Mouse (Mus musculus) CH12.LX (cell line): Measurements from ENCODE around the gene Krtdap. TPM values are rescaled to one million over a fixed set of nuclear protein-coding genes. Genes with fewer than 3 reads are reported as not detected.

Source experiments
- DNase-seq: peaks from one replicate; pipeline ENCODE4 v3.0.0-alpha.2; 2013; ENCODE audit errors: extremely low read depth
- H3K27ac ChIP-seq: 2 replicates; pipeline ENCODE4 v1.5.1; 2012; ENCODE audit warnings: low read depth, mild to moderate bottlenecking, control low read depth, moderate library complexity; ENCODE audit not compliant: insufficient read depth
- H3K27me3 ChIP-seq: replicated peaks from 2 replicates; pipeline ENCODE3; 2012; ENCODE audit warnings: inconsistent platforms
- H3K36me3 ChIP-seq, 2 experiments: replicated peaks in 1 of 2; 2 replicates each; pipeline versions ENCODE3 to v1.6.1; 2012; ENCODE audit warnings: inconsistent platforms in 1 of 2, low read length in 1 of 2, mild to moderate bottlenecking in 1 of 2, mixed read lengths in 1 of 2, moderate library complexity in 1 of 2; ENCODE audit not compliant: control insufficient read depth in 1 of 2, insufficient read depth in 1 of 2
- H3K4me1 ChIP-seq, 2 experiments: 2 replicates each; pipeline ENCODE4 v1.6.1; 2012; ENCODE audit warnings: inconsistent platforms in 1 of 2, moderate library complexity in 1 of 2; ENCODE audit not compliant: insufficient read depth in 2 of 2, control insufficient read depth in 1 of 2
- H3K4me2 ChIP-seq: 2 replicates; pipeline ENCODE4 v1.6.1; 2012; ENCODE audit warnings: low read depth, mild to moderate bottlenecking, control low read depth; ENCODE audit not compliant: poor library complexity, insufficient read depth, severe bottlenecking
- H3K4me3 ChIP-seq, 3 experiments: fragments of 150-350 bp in 1 of 3; sonication (generic) in 1 of 3; replicated peaks in 1 of 3; 2 replicates each; pipeline versions ENCODE3 to v1.5.1; 2011 to 2012; ENCODE audit warnings: low read depth in 2 of 3, low read length in 2 of 3, mild to moderate bottlenecking in 2 of 3, moderate library complexity in 2 of 3, control low read depth in 1 of 3, improper control_type of control experiment in 1 of 3, inconsistent platforms in 1 of 3, mixed read lengths in 1 of 3; ENCODE audit not compliant: poor library complexity in 1 of 3
- H3K79me2 ChIP-seq: replicated peaks from 2 replicates; pipeline ENCODE4 v1.6.1; 2012; ENCODE audit warnings: mild to moderate bottlenecking, moderate library complexity; ENCODE audit not compliant: control insufficient read depth, poor library complexity, insufficient read depth, severe bottlenecking; ENCODE audit errors: extremely low read depth
- H3K9ac ChIP-seq: 2 replicates; pipeline ENCODE4 v1.6.1; 2012; ENCODE audit warnings: low read depth, mild to moderate bottlenecking, control low read depth, moderate library complexity; ENCODE audit not compliant: insufficient read depth
- H3K9me3 ChIP-seq: replicated peaks from 2 replicates; pipeline ENCODE3; 2012; ENCODE audit warnings: low read length, inconsistent platforms, mixed read lengths
- BHLHE40 ChIP-seq: IDR thresholded peaks from 2 replicates; pipeline ENCODE4 v1.6.1; 2011; ENCODE audit warnings: mild to moderate bottlenecking, low read depth, low read length, improper control_type of control experiment
- CHD1 ChIP-seq: IDR thresholded peaks from 2 replicates; pipeline ENCODE4 v1.6.1; 2012; ENCODE audit warnings: low read depth, low read length, improper control_type of control experiment, inconsistent platforms
- CTCF ChIP-seq, 2 experiments: IDR thresholded peaks in 1 of 2; conservative IDR thresholded peaks in 1 of 2; 2 replicates each; pipeline ENCODE4 v1.5.1; 2011 to 2012; ENCODE audit warnings: low read depth in 2 of 2, low read length in 2 of 2, improper control_type of control experiment in 1 of 2, inconsistent platforms in 1 of 2, mild to moderate bottlenecking in 1 of 2, moderate library complexity in 1 of 2
- E2F4 ChIP-seq: IDR thresholded peaks from 2 replicates; pipeline ENCODE4 v1.6.1; 2011; ENCODE audit warnings: low read depth, low read length, improper control_type of control experiment; ENCODE audit not compliant: insufficient replicate concordance
- ELF1 ChIP-seq: IDR thresholded peaks from 2 replicates; pipeline ENCODE4 v1.6.1; 2014; ENCODE audit warnings: low read depth, mild to moderate bottlenecking, inconsistent platforms, low read length, improper control_type of control experiment
- ETS1 ChIP-seq: conservative IDR thresholded peaks from 2 replicates; pipeline ENCODE4 v1.6.1; 2012; ENCODE audit warnings: low read depth, mild to moderate bottlenecking, inconsistent platforms, low read length, improper control_type of control experiment, moderate library complexity
- GABPA ChIP-seq: IDR thresholded peaks from 2 replicates; pipeline ENCODE4 v1.6.1; 2012; ENCODE audit warnings: low read depth, low read length, improper control_type of control experiment, inconsistent platforms; ENCODE audit not compliant: insufficient replicate concordance
- HCFC1 ChIP-seq: IDR thresholded peaks from 2 replicates; pipeline ENCODE4 v1.6.1; 2012; ENCODE audit warnings: low read depth, mild to moderate bottlenecking, inconsistent platforms, low read length, improper control_type of control experiment
- IRF4 ChIP-seq: IDR thresholded peaks from 2 replicates; pipeline ENCODE4 v1.6.1; 2014; ENCODE audit warnings: low read depth, mild to moderate bottlenecking, inconsistent platforms, low read length, improper control_type of control experiment
- JUN ChIP-seq: IDR thresholded peaks from 2 replicates; pipeline ENCODE4 v1.6.1; 2011; ENCODE audit warnings: low read depth, mild to moderate bottlenecking, low read length, improper control_type of control experiment, moderate library complexity; ENCODE audit not compliant: insufficient read depth
- JUND ChIP-seq: conservative IDR thresholded peaks from 2 replicates; pipeline ENCODE4 v1.6.1; 2011; ENCODE audit warnings: low read depth, low read length, improper control_type of control experiment
- MAFK ChIP-seq: IDR thresholded peaks from 2 replicates; pipeline ENCODE4 v1.6.1; 2011; ENCODE audit warnings: low read length, improper control_type of control experiment; ENCODE audit not compliant: insufficient replicate concordance
- MAX ChIP-seq: IDR thresholded peaks from 2 replicates; pipeline ENCODE4 v1.6.1; 2011; ENCODE audit warnings: low read length, improper control_type of control experiment
- MAZ ChIP-seq: IDR thresholded peaks from 2 replicates; pipeline ENCODE4 v1.6.1; 2012; ENCODE audit warnings: low read depth, mild to moderate bottlenecking, inconsistent platforms, low read length, improper control_type of control experiment, moderate library complexity
- MEF2A ChIP-seq: IDR thresholded peaks from 2 replicates; pipeline ENCODE4 v1.6.1; 2014; ENCODE audit warnings: low read depth, mild to moderate bottlenecking, inconsistent platforms, low read length, improper control_type of control experiment, borderline replicate concordance
- MXI1 ChIP-seq: IDR thresholded peaks from 2 replicates; pipeline ENCODE4 v1.6.1; 2011; ENCODE audit warnings: mild to moderate bottlenecking, low read depth, low read length, improper control_type of control experiment
- MYC ChIP-seq: IDR thresholded peaks from 2 replicates; pipeline ENCODE4 v1.6.1; 2011; ENCODE audit warnings: low read depth, mild to moderate bottlenecking, improper control_type of control experiment, low read length
- NELFE ChIP-seq: IDR thresholded peaks from 2 replicates; pipeline ENCODE4 v1.6.1; 2011; ENCODE audit warnings: low read depth, low read length, improper control_type of control experiment
- NRF1 ChIP-seq: IDR thresholded peaks from 2 replicates; pipeline ENCODE4 v1.6.1; 2014; ENCODE audit warnings: low read depth, mild to moderate bottlenecking, inconsistent platforms, low read length, improper control_type of control experiment, moderate library complexity
- POLR2AphosphoS2 ChIP-seq: IDR thresholded peaks from 2 replicates; pipeline ENCODE4 v1.6.1; 2011; ENCODE audit warnings: low read depth, low read length, improper control_type of control experiment
- RCOR1 ChIP-seq: conservative IDR thresholded peaks from 2 replicates; pipeline ENCODE4 v1.6.1; 2012; ENCODE audit warnings: low read depth, mild to moderate bottlenecking, inconsistent platforms, low read length, improper control_type of control experiment
- SMC3 ChIP-seq: IDR thresholded peaks from 2 replicates; pipeline ENCODE4 v1.6.1; 2011; ENCODE audit warnings: low read depth, low read length, improper control_type of control experiment
- TCF12 ChIP-seq: IDR thresholded peaks from 2 replicates; pipeline ENCODE4 v1.6.1; 2014; ENCODE audit warnings: low read depth, mild to moderate bottlenecking, inconsistent platforms, low read length, improper control_type of control experiment
- UBTF ChIP-seq: IDR thresholded peaks from 2 replicates; pipeline ENCODE4 v1.6.1; 2012; ENCODE audit warnings: low read depth, mild to moderate bottlenecking, inconsistent platforms, low read length, improper control_type of control experiment, moderate library complexity
- USF1 ChIP-seq: IDR thresholded peaks from 2 replicates; pipeline ENCODE4 v1.6.1; 2014; ENCODE audit warnings: low read depth, mild to moderate bottlenecking, inconsistent platforms, low read length, improper control_type of control experiment
- USF2 ChIP-seq: conservative IDR thresholded peaks from 2 replicates; pipeline ENCODE4 v1.6.1; 2011; ENCODE audit warnings: low read depth, low read length, improper control_type of control experiment
- ZC3H11A ChIP-seq: IDR thresholded peaks from 2 replicates; pipeline ENCODE4 v1.6.1; 2012; ENCODE audit warnings: low read depth, mild to moderate bottlenecking, inconsistent platforms, low read length, improper control_type of control experiment
- ZKSCAN1 ChIP-seq: IDR thresholded peaks from 2 replicates; pipeline ENCODE4 v1.6.1; 2012; ENCODE audit warnings: low read depth, inconsistent platforms, low read length, improper control_type of control experiment, borderline replicate concordance
- ZMIZ1 ChIP-seq: IDR thresholded peaks from 2 replicates; pipeline ENCODE4 v1.6.1; 2012; ENCODE audit warnings: low read depth, mild to moderate bottlenecking, inconsistent platforms, low read length, improper control_type of control experiment
- dilution Hi-C: fragments of 300-500 bp; cut with MboI; formaldehyde crosslinking; loops from 2 replicates; pipeline ENCODE4 v1.14.3; 2020; ENCODE audit warnings: low sequenced_read_pairs; ENCODE audit not compliant: extremely low pct_unique_long_range_greater_than_20kb, extremely low pct_ligation_motif_present
- in situ Hi-C: fragments of 300-500 bp; cut with MboI; formaldehyde crosslinking; loops from 3 replicates; pipeline ENCODE4 v1.14.3; 2019; ENCODE audit warnings: low sequenced_read_pairs, low pct_ligation_motif_present, low pct_unique_long_range_greater_than_20kb, mixed read lengths
- polyA plus RNA-seq: library from polyadenylated mRNA; unstranded; fragments of >175 nt; gene quantifications from 2 replicates; pipeline ENCODE4 v1.2.1, GENCODE M21; 2012; ENCODE audit warnings: low read depth; ENCODE audit not compliant: insufficient read length
- total RNA-seq, 2 experiments: library from RNA; depleted of rRNA; stranded (reverse); fragments of 300-350 nt in 1 of 2; fragments of >200 nt in 1 of 2; gene quantifications; 2 replicates each; pipeline ENCODE4 v1.2.3; 2012 to 2014

Gene Krtdap
- total and polyA plus RNA-seq, 3 experiments = not detected

GRCm38 (mm10) chr7:30803256-30803655 lies 15.6 kb downstream of the Krtdap start:
- H3K27ac ChIP-seq = no peak overlapping the region
- DNase-seq = no peak
- H3K4me3 ChIP-seq = no peak overlapping the region
- H3K79me2 ChIP-seq = no peaks in the 10 kb centered on the region
- no peak overlapping the region for H3K4me2 ChIP-seq
- no peak overlapping the region for H3K9ac ChIP-seq
- H3K27me3 ChIP-seq = no peaks in the 10 kb centered on the region
- dilution Hi-C loops (no loop called here), in situ Hi-C loops (no loop called here)
- peaks cover 23% of the 10 kb centered on the region for H3K9me3 ChIP-seq
- H3K4me1 ChIP-seq = peaks cover 0 to 4% of the 10 kb centered on the region in 2 experiments; a peak in 1 of 4 replicates
- TF ChIP-seq USF1 (no peak), SMC3 (no peak), ZKSCAN1 (no peak), IRF4 (no peak), NRF1 (no peak), ZMIZ1 (no peak), E2F4 (no peak), MAFK (no peak), POLR2AphosphoS2 (no peak), MAZ (no peak), MAX (no peak), MEF2A (no peak), ZC3H11A (no peak), GABPA (no peak), RCOR1 (no peak), TCF12 (no peak), ETS1 (no peak), MXI1 (no peak), ELF1 (no peak), JUND (no peak)
- TF ChIP-seq, all 38 proteins: peak for 0
- no peaks in the 10 kb centered on the region for H3K36me3 ChIP-seq

- Histone ChIP-seq H3K4me1 (peaks cover 0 to 4% of the 10 kb centered on the region in 2 experiments; a peak in 1 of 4 replicates), H3K9me3 (peaks cover 24% of the 10 kb centered on the region), H3K27me3 (no peaks in the 10 kb centered on the region), H3K27ac (no peak overlapping the region), H3K36me3 (no peaks in the 10 kb centered on the region), H3K79me2 (no peaks in the 10 kb centered on the region), H3K9ac (no peak overlapping the region), H3K4me3 (no peak overlapping the region), H3K4me2 (no peak overlapping the region)
- dilution Hi-C loops = no loop called here
- DNase-seq = no peak
- in situ Hi-C loops = no loop called here
- TF ChIP-seq ELF1 (no peak), MAZ (no peak), MXI1 (no peak), TCF12 (no peak), USF2 (no peak), MYC (no peak), HCFC1 (no peak), CTCF (conservative IDR thresholded peaks at IDR 0.05 in 1 of 2, IDR thresholded peaks at IDR 0.05 in 1 of 2; ENCODE audit: low read depth in 2 of 2, low read length in 2 of 2) (no peak), NELFE (no peak), BHLHE40 (no peak), UBTF (no peak), ZKSCAN1 (no peak), CHD1 (no peak), SMC3 (no peak), NRF1 (no peak), ETS1 (no peak), JUN (no peak)
Measured at GRCm38 (mm10) chr7:30804026-30804715, 16.5 kb downstream of the Krtdap start.
